Mouse (Mus musculus): ENCODE measurements around the gene Ap1ar. TPM values are rescaled to one million over a fixed set of nuclear protein-coding genes. Genes with fewer than 3 reads are reported as not detected.
"Not testable (repeated sequence)": the region's sequence is repeated elsewhere in the genome, so short reads cannot be mapped to it uniquely, and the experiment has no call there.

Ap1ar gene
- total RNA-seq, 2 experiments from 2014 or later: 25.9 to 30.3 TPM

GRCm38 (mm10) chr3:127795762-127796161, 41.6 kb downstream of the Ap1ar start:
- no peak for DNase-seq

GRCm38 (mm10) chr3:127793022-127793421, 44.3 kb downstream of the Ap1ar start:
- DNase-seq: no peak

- no peak for DNase-seq
These were observed 45.4 kb downstream of the Ap1ar start for GRCm38 (mm10) chr3:127791595-127792561.

- DNase-seq: no peak
These were observed 46.3 kb downstream of the Ap1ar start for GRCm38 (mm10) chr3:127791056-127791483.

- DNase-seq: peak; percentile 44
These were observed 46.9 kb downstream of the Ap1ar start for GRCm38 (mm10) chr3:127790234-127791055.

GRCm38 (mm10) chr3:127789500-127790191, 47.7 kb downstream of the Ap1ar start, which contains the start of gene Tifa:
Gene Tifa (plus strand): TSS chr3:127789805.
- peak; percentile 72 for DNase-seq

- no peak for DNase-seq
These were observed 48.4 kb downstream of the Ap1ar start for GRCm38 (mm10) chr3:127788919-127789318.

GRCm38 (mm10) chr3:127788038-127788437, 49.3 kb downstream of the Ap1ar start:
- no peak for DNase-seq

GRCm38 (mm10) chr3:127787032-127787431, 50.3 kb downstream of the Ap1ar start:
- DNase-seq: no peak

- not testable (repeated sequence) for DNase-seq
These were observed 53.6 kb downstream of the Ap1ar start for GRCm38 (mm10) chr3:127783680-127784079.

GRCm38 (mm10) chr3:127782921-127783320, 54.4 kb downstream of the Ap1ar start:
- DNase-seq: no peak

- peak; percentile 37 for DNase-seq
These were observed 56.4 kb downstream of the Ap1ar start for GRCm38 (mm10) chr3:127780921-127781320.

- DNase-seq: peak; percentile 77
These were observed 57.2 kb downstream of the Ap1ar start, which contains the start of gene Alpk1 for GRCm38 (mm10) chr3:127780021-127780644. Gene Alpk1 (minus strand): TSS chr3:127780527.

- DNase-seq: no peak
These were observed 68.2 kb downstream of the Ap1ar start for GRCm38 (mm10) chr3:127769146-127769545.

GRCm38 (mm10) chr3:127765971-127766370, 71.4 kb downstream of the Ap1ar start:
- no peak for DNase-seq

- no peak for DNase-seq
These were observed 72.8 kb downstream of the Ap1ar start for GRCm38 (mm10) chr3:127764541-127764940.

- peak; percentile 87 for DNase-seq
These were observed 74.2 kb downstream of the Ap1ar start for GRCm38 (mm10) chr3:127763076-127763612.

- DNase-seq: no peak
These were observed 74.9 kb downstream of the Ap1ar start for GRCm38 (mm10) chr3:127762403-127762802.

- DNase-seq: peak; percentile 62
These were observed 78.1 kb downstream of the Ap1ar start for GRCm38 (mm10) chr3:127759212-127759611.

GRCm38 (mm10) chr3:127758806-127759205, 78.5 kb downstream of the Ap1ar start:
- DNase-seq: no peak

GRCm38 (mm10) chr3:127757886-127758301, 79.4 kb downstream of the Ap1ar start:
- no peak for DNase-seq
